Comparison of ENCODE assay signal across 9 mouse cellular contexts in genomic region chr11:62044627-62045026, GRCm38 (mm10).
DNase-seq lines count a peak whose midpoint lies in the region; ATAC-seq and TF ChIP-seq lines count a peak whose summit lies in the region.
"Had no signal": no experiment of that assay in that cellular context is flagged by ENCODE, and none has a peak within 500 bp of the region (broad histone marks: within the 10 kb centered on the region; RNA-seq: fewer than 3 reads in every experiment).

No protein-coding gene starts in this region.

- no peaks in the 10 kb centered on the region for H3K27me3 ChIP-seq in heart, embryonic 12.5 days (replicated peaks)
- no peaks in the 10 kb centered on the region for H3K27me3 ChIP-seq in neural tube, embryonic 11.5 days (ENCODE audit: control insufficient read depth, insufficient read depth, low read length)
- no peaks in the 10 kb centered on the region for H3K27me3 ChIP-seq in neural tube, embryonic 15.5 days (replicated peaks)
- H3K27me3 ChIP-seq in small intestine, adult 2 months (ENCODE audit: control insufficient read depth, insufficient read depth, low read length) = no peaks in the 10 kb centered on the region

- no peak overlapping the region for H3K4me3 ChIP-seq in heart, embryonic 12.5 days
- no peak overlapping the region for H3K4me3 ChIP-seq in neural tube, embryonic 11.5 days (ENCODE audit: low read depth, low read length)
- H3K4me3 ChIP-seq in neural tube, embryonic 15.5 days (replicated peaks) = no peak overlapping the region
- no peak overlapping the region for H3K4me3 ChIP-seq in small intestine, adult 2 months (ENCODE audit: low read depth, low read length)
- H3K4me3 ChIP-seq: midbrain, embryonic 12.5 days had no signal

- no peaks in the 10 kb centered on the region for H3K36me3 ChIP-seq in heart, embryonic 12.5 days
- H3K36me3 ChIP-seq in neural tube, embryonic 11.5 days (ENCODE audit: control insufficient read depth, insufficient read depth, low read length) = no peaks in the 10 kb centered on the region
- H3K36me3 ChIP-seq in neural tube, embryonic 15.5 days = no peaks in the 10 kb centered on the region
- H3K36me3 ChIP-seq in small intestine, adult 2 months (ENCODE audit: control insufficient read depth, insufficient read depth, low read length) = no peaks in the 10 kb centered on the region
- H3K36me3 ChIP-seq: midbrain, embryonic 12.5 days had no signal

- TF ChIP-seq POLR2A in small intestine, adult 2 months (IDR thresholded peaks at IDR 0.05; ENCODE audit: low read depth, low read length) = no peak

- H3K4me2 ChIP-seq in heart, embryonic 12.5 days = no peak overlapping the region
- H3K4me2 ChIP-seq in neural tube, embryonic 11.5 days (ENCODE audit: low read depth) = no peak overlapping the region
- no peak overlapping the region for H3K4me2 ChIP-seq in neural tube, embryonic 15.5 days
- H3K4me2 ChIP-seq: midbrain, embryonic 12.5 days had no signal

- no peaks in the 10 kb centered on the region for H3K4me1 ChIP-seq in heart, embryonic 12.5 days (replicated peaks)
- no peaks in the 10 kb centered on the region for H3K4me1 ChIP-seq in neural tube, embryonic 11.5 days (ENCODE audit: control insufficient read depth, insufficient read depth, low read length)
- no peaks in the 10 kb centered on the region for H3K4me1 ChIP-seq in neural tube, embryonic 15.5 days
- peaks cover 4% of the 10 kb centered on the region for H3K4me1 ChIP-seq in small intestine, adult 2 months (ENCODE audit: control insufficient read depth, insufficient read depth, insufficient read length, low read length)
- H3K4me1 ChIP-seq: midbrain, embryonic 12.5 days had no signal

- peak; percentile 52 to 54 for DNase-seq in heart, postnatal 10 days
- DNase-seq in neural tube, embryonic 11.5 days (ENCODE audit: low spot score) = peak; percentile 17
- peak; percentile 65 to 69 for DNase-seq in cerebellum, postnatal 10 days
- no peak for DNase-seq in layer of hippocampus, postnatal 36 days
- no peak for DNase-seq in thymus, postnatal 0 days (ENCODE audit: low spot score)

- no peaks in the 10 kb centered on the region for H3K9me3 ChIP-seq in heart, embryonic 12.5 days (replicated peaks)
- no peaks in the 10 kb centered on the region for H3K9me3 ChIP-seq in neural tube, embryonic 11.5 days (ENCODE audit: control insufficient read depth, low read length)
- no peaks in the 10 kb centered on the region for H3K9me3 ChIP-seq in neural tube, embryonic 15.5 days (replicated peaks)
- H3K9me3 ChIP-seq: midbrain, embryonic 12.5 days had no signal

- no peak overlapping the region for H3K9ac ChIP-seq in heart, embryonic 12.5 days
- no peak overlapping the region for H3K9ac ChIP-seq in neural tube, embryonic 11.5 days (ENCODE audit: low read length)
- H3K9ac ChIP-seq in neural tube, embryonic 15.5 days (replicated peaks) = no peak overlapping the region
- H3K9ac ChIP-seq: midbrain, embryonic 12.5 days had no signal

- no peak for ATAC-seq in heart, embryonic 12.5 days (ENCODE audit: insufficient number of reproducible peaks, low FRiP score)
- no peak for ATAC-seq in neural tube, embryonic 11.5 days (ENCODE audit: insufficient read depth, low FRiP score, low TSS enrichment)
- ATAC-seq in neural tube, embryonic 15.5 days (ENCODE audit: low FRiP score) = no peak

- TF ChIP-seq CTCF in small intestine, adult 2 months (IDR thresholded peaks at IDR 0.05; ENCODE audit: extremely low read depth, insufficient read length, insufficient replicate concordance, low read depth, low read length) = peak; percentile 23; the same call in 1 of the 2 replicates

- H3K27ac ChIP-seq in heart, embryonic 12.5 days (ENCODE audit: poor library complexity, severe bottlenecking) = no peak overlapping the region
- no peak overlapping the region for H3K27ac ChIP-seq in neural tube, embryonic 11.5 days (ENCODE audit: low read depth, low read length)
- no peak overlapping the region for H3K27ac ChIP-seq in neural tube, embryonic 15.5 days (replicated peaks)
- H3K27ac ChIP-seq in small intestine, adult 2 months (ENCODE audit: insufficient read depth, low read depth, low read length) = no peak overlapping the region
- H3K27ac ChIP-seq: midbrain, embryonic 12.5 days had no signal

- 33% methylated on average over 3 of the region's 3 CpGs for WGBS in heart, embryonic 12.5 days
- 36% methylated on average over 3 of the region's 3 CpGs for WGBS in neural tube, embryonic 11.5 days
- 45% methylated on average over 3 of the region's 3 CpGs for WGBS in neural tube, embryonic 15.5 days
- WGBS in small intestine, adult 2 months = 52% methylated on average over 3 of the region's 3 CpGs

- intact Hi-C loops in heart, postnatal 10 days (cut with DNase I) = loop anchor here (2.0 kb wide), 1 partner anchor 94 kb away; no protein-coding TSS in a partner anchor

Comparison
In these comparisons a context has a peak if more than half of its experiments do, and no peak if none do; other contexts are left out.
1. DNase-seq: peak in heart, postnatal 10 days (2 of 2), neural tube, embryonic 11.5 days (single experiment) and cerebellum, postnatal 10 days (2 of 2); none in layer of hippocampus, postnatal 36 days (0 of 2) and thymus, postnatal 0 days (single experiment).